Mouse (Mus musculus): ENCODE results near the gene Ctcf.

GRCm38 (mm10) chr8:105607062-105607461, 29.3 kb upstream of the Ctcf start:
- TF ChIP-seq CTCF (IDR thresholded peaks at IDR 0.05; ENCODE audit: control insufficient read depth, insufficient read depth, low read length) (no peak), POLR2A (IDR thresholded peaks at IDR 0.05; ENCODE audit: borderline replicate concordance, control insufficient read depth, low read depth, low read length) (no peak)
